Mouse (Mus musculus): ENCODE results near the gene Gm28434.

DNA sequence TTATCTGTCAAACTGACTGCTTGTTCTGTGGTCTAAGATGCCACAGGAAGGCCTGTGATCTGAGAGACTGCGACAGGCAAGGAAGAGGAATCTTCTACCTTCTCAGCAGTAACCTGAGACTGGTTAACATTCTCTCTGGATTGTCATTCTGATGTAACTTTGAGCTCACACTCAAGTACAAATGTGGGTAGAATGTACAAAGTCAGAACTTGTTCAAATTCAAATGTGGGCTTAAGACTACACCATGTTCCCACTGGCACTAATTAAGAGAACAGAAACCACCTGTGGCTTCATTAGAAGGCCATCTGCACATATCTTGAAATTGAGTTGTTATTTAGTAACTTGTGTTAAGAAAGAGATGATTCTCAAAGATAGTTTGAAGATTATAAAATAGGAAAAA is 37.7 kb upstream of the Gm28434 start:
- TF ChIP-seq MAFK (IDR thresholded peaks at IDR 0.05; ENCODE audit: insufficient read depth, low read depth, low read length) (no peak), ZC3H11A (IDR thresholded peaks at IDR 0.05; ENCODE audit: borderline replicate concordance, low read depth, low read length) (no peak), HCFC1 (IDR thresholded peaks at IDR 0.05; ENCODE audit: borderline replicate concordance, insufficient read depth, low read length) (no peak)

Measured in ES-E14 (cell line).